Mouse (Mus musculus): Measurements from ENCODE around the gene Ggcx. TPM values are rescaled to one million over a fixed set of nuclear protein-coding genes. Genes with fewer than 3 reads are reported as not detected.
"Not testable (repeated sequence)": the region's sequence is repeated elsewhere in the genome, so short reads cannot be mapped to it uniquely, and the experiment has no call there.

The Ggcx gene
- polyA plus RNA-seq, 3 experiments from 2014 or later = 5.6 to 6.5 (median 5.9) TPM

GRCm38 (mm10) chr6:72430989-72431921 lies 17.1 kb downstream of the Ggcx start:
- no peak for ATAC-seq

- ATAC-seq = no peak
Observed at GRCm38 (mm10) chr6:72432153-72432552, 18.0 kb downstream of the Ggcx start.

GRCm38 (mm10) chr6:72438226-72438625 lies 24.1 kb downstream of the Ggcx start:
- no peak for ATAC-seq

GRCm38 (mm10) chr6:72438862-72439354 lies 24.8 kb downstream of the Ggcx start:
- peak; percentile 53 for ATAC-seq

GRCm38 (mm10) chr6:72439355-72440185 lies 25.5 kb downstream of the Ggcx start, which contains the start of gene Mat2a:
TSS of gene Mat2a (minus strand) at chr6:72439558.
- ATAC-seq = peak; percentile 69

GRCm38 (mm10) chr6:72440186-72440990 lies 26.3 kb downstream of the Ggcx start:
- ATAC-seq = peak; percentile 5

GRCm38 (mm10) chr6:72442921-72443604 lies 29.0 kb downstream of the Ggcx start:
- ATAC-seq = no peak

- no peak for ATAC-seq
Observed at GRCm38 (mm10) chr6:72445011-72445410, 30.9 kb downstream of the Ggcx start.

- no peak for ATAC-seq
Observed at GRCm38 (mm10) chr6:72447487-72447886, 33.4 kb downstream of the Ggcx start.

- not testable (repeated sequence) for ATAC-seq
Observed at GRCm38 (mm10) chr6:72451778-72452177, 37.7 kb downstream of the Ggcx start.

- no peak for ATAC-seq
Observed at GRCm38 (mm10) chr6:72452329-72452728, 38.2 kb downstream of the Ggcx start.

- no peak for ATAC-seq
Observed at GRCm38 (mm10) chr6:72453578-72453977, 39.5 kb downstream of the Ggcx start.

- no peak for ATAC-seq
Observed at GRCm38 (mm10) chr6:72454072-72454746, 40.1 kb downstream of the Ggcx start.

GRCm38 (mm10) chr6:72454833-72455373 lies 40.8 kb downstream of the Ggcx start:
- no peak for ATAC-seq

GRCm38 (mm10) chr6:72456567-72456966 lies 42.5 kb downstream of the Ggcx start:
- ATAC-seq = no peak

- ATAC-seq = no peak
Observed at GRCm38 (mm10) chr6:72458418-72458817, 44.3 kb downstream of the Ggcx start.

- ATAC-seq = no peak
Observed at GRCm38 (mm10) chr6:72458921-72459320, 44.8 kb downstream of the Ggcx start.

GRCm38 (mm10) chr6:72460036-72460801 lies 46.1 kb downstream of the Ggcx start:
- ATAC-seq = no peak

- ATAC-seq = not testable (repeated sequence)
Observed at GRCm38 (mm10) chr6:72462550-72463257, 48.6 kb downstream of the Ggcx start.
